Mouse (Mus musculus) spleen, adult 12 weeks (tissue): Measurements from ENCODE around the gene Nfatc3.
"Not testable (repeated sequence)": the region's sequence is repeated elsewhere in the genome, so short reads cannot be mapped to it uniquely, and the experiment has no call there.

ENCODE experiments used
- DNase-seq: peaks from one replicate; pipeline ENCODE4 v3.0.0; 2022; ENCODE audit warnings: low spot score

Gene Nfatc3

DNA sequence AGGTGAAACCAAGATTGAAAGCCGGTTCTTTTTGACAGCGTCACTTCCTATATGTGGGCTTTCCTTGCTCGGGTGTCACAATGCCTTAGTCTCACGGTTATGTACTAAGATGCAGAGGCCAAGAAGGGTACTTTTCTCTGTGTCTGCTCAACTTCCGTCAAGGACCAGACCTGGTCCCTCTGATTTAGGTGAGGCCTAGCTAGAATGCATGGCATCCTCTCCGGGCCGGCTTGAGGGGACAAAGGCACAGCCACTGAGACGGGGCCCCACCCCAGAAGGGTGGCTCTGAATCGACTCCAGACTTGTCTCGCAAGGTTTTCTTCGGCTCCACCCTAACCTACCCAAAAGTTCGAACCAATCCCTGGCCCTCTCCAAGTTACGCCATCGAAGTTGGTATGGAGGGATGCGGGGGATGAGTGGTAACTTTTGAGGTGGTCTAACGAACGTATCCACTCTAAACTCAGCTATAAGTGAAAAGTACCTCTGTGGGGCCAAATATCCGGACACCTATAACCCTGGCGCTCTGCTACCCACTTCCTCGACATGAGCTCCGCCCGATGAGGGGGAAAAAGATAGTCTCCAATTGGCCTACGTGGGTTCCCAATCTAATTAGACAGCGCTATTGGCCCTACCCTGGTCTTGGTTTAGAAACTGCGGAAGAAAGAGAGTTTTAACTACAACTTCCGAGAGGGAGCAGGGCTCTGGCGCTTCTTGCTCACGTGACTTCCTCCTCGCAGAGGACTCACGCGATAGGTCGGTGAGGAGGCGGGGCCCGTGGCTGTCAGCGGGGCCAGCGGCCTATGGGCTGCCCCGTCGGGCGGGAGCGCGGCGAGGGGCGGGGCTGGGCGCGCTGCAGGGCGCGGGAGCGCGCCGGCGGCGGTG is at the start of gene Nfatc3:
Gene Nfatc3 (plus strand): TSS at position 110 of the 882 bp plus-strand sequence.
- DNase-seq = peak; percentile 93

GRCm38 (mm10) chr8:106010748-106011642 is 47.6 kb upstream of the Nfatc3 start:
- DNase-seq = peak; percentile 85

GRCm38 (mm10) chr8:106011643-106011986 is 47.0 kb upstream of the Nfatc3 start, which contains the start of gene Ddx28:
Ddx28 (minus strand) TSS chr8:106011882.
- DNase-seq = no peak

DNA sequence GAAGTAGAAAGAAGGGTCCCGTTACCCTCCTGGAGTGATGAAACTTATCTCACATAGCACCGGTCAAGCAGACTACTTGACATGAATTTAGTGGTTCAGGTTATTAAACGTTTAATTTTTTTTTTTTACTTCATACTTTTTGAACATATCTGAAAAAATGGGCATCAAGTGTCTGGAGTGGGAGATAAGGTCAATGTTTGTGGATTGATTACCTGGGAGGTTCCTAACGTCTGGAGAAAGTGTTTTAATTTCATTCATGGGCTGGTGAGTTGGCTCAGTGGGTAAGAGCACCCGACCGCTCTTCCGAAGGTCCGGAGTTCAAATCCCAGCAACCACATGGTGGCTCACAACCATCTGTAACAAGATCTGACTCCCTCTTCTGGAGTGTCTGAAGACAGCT is 46.4 kb upstream of the Nfatc3 start:
- DNase-seq = not testable (repeated sequence)

DNA sequence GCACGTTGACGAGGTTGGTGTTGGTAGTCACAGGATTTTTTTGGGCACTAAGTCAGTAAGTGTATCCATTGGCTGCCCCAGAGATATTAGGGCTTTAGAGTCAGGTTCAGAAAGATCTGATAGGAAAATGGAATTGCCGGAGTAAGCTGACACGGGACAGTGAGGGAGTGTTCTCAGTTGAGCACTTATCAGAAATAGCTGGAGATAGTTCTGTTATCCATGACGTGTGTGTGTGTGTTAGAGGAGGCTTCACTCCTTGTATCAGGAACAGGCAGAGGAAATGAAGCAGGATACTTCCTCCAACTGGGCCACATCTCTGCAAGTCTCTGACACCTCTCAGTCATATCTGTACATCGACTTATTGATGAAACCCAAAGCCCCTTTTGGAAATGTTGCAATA is 42.4 kb upstream of the Nfatc3 start:
- DNase-seq = no peak

- no peak for DNase-seq
These were observed 41.5 kb upstream of the Nfatc3 start for GRCm38 (mm10) chr8:106017130-106017529.

DNA sequence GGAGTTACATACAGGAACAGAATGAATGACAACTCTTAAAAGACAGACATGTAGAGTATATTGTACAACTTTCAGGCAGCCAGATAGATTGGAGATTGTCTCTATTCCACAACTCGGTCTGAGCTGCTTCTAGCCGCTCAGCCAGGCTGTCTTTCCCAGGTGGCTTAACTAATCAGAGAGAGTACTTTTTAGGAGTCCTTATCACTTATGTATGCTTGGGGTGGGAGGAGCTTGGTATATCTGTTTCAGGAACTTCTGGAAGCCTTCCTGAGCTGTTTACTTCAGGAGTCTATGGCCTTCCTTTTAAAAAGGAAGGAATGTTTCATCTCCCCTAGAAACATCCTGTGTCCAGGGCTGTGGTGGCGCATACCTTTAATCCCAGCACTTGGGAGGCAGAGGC is 40.6 kb upstream of the Nfatc3 start:
- DNase-seq = no peak

- DNase-seq = peak; percentile 69
These were observed 36.2 kb upstream of the Nfatc3 start for GRCm38 (mm10) chr8:106022483-106022882.

GRCm38 (mm10) chr8:106038721-106039120 is 19.9 kb upstream of the Nfatc3 start:
- DNase-seq = no peak

DNA sequence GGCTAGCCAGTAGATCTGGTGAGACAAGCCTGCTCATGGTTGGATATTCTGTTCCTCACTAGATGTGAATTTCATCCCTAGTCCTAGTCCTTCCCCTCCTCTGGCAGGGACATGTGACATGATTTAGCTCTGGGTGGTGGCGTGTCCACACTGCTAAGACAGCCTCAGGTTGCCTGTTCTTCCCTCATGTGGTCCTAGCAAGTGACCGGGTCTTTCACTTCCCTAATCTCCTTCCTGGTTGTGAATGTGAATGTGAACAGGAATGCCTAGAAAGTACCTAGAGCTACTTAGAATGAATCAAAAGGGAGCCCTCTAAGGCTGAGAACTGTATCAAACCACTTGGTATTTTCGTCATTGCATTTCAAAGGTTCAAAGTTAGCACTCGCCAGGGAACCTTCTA is 19.0 kb upstream of the Nfatc3 start:
- no peak for DNase-seq

GRCm38 (mm10) chr8:106040218-106040617 is 18.4 kb upstream of the Nfatc3 start:
- no peak for DNase-seq

DNA sequence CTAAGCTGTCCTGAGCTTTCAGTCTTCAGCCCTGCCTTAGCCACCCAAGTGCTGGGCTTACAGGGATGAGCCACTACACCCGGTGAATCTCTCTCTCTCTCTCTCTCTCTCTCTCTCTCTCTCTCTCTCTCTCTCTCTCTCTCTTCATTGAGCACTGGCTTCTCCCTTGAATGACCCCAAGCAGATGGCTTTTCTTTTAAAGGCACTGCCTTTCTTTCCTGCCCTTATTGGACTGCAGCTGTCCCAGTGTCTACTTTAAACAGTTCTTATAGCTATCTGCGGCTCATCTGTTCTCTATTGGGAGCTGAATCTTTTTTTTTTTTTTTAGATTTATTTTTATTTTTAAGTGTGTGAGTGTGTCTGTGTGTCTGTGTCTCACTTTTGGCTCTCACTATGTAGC is 15.6 kb upstream of the Nfatc3 start:
- no peak for DNase-seq

DNA sequence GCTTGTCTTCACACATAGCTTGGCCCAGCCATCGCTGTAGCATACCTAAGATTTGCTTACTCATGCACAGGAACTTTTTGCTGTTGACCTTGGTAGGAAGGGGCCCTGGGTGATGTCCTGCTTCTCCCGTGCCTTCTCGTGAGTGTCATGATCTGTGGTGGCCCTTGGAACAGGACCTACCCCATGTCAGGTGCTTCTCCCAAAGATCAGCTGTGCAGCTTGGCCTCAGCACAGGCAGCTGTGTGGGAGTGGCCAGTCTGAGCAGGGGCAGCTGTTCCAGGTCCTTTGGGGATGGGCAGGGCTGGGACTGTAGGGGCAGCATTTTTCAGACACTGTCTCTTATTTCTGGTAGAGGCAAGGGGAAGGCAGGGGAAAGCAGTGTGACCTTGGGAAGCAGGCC is 14.5 kb upstream of the Nfatc3 start:
- no peak for DNase-seq

GRCm38 (mm10) chr8:106046872-106047559 is 11.6 kb upstream of the Nfatc3 start:
- DNase-seq = no peak

DNA sequence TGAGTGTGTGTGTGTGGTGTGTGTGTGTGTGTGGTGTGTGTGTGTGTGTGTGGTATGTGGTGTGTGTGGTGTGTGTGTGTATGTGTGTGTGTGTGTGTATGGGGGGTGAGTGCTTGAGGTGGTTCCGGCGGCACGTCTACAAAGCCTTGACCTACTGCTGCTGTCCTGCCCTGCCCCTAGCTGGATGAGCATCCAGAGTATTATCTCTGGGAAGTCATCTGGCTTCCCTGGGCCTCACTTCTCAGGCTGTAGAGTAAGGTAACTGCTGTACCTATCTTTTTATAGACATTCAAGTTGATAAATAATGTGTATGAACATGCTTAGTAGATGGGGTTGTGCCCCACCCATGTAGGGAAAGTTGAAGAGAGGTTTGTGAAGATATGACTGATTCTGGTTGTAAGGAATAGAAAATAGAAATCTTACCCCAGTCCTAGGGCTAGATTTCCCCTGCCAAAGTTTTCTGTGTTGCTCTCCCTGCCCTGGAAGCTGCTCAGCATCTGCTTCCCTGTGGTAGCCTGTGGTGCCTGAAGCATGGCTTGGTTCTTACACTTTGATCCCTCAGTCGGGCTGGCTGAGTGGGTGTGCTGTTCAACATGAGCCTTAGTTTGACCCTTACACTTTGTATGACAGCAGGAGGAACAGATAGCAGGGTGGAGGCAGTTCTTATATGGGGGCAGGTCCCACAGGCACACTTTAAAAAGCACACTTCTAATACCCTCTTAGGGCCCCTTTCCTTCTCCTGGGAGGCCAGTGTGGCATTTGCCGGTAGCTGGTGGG is 10.6 kb upstream of the Nfatc3 start:
- DNase-seq = no peak

DNA sequence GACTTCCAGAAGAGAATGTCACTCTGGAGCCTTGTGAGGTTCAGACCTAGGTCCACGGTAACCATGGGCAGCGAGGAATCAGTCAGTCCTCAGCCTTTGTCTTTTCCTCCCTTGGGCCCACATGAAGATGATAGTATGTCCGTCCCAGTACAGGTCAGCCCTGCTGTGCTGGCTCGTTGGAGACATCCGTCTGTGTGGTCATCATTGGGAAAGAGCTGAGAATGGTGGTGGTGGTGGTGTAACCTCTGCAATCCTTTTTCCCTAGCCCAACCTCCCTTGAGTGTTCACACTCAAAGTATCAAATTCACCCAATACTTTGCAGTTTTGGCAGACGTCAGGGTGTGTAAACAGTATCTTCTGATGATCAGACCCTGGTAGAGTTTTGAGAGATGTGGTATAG is 8.8 kb upstream of the Nfatc3 start:
- no peak for DNase-seq

- no peak for DNase-seq
These were observed 7.6 kb upstream of the Nfatc3 start for GRCm38 (mm10) chr8:106051068-106051467.

DNA sequence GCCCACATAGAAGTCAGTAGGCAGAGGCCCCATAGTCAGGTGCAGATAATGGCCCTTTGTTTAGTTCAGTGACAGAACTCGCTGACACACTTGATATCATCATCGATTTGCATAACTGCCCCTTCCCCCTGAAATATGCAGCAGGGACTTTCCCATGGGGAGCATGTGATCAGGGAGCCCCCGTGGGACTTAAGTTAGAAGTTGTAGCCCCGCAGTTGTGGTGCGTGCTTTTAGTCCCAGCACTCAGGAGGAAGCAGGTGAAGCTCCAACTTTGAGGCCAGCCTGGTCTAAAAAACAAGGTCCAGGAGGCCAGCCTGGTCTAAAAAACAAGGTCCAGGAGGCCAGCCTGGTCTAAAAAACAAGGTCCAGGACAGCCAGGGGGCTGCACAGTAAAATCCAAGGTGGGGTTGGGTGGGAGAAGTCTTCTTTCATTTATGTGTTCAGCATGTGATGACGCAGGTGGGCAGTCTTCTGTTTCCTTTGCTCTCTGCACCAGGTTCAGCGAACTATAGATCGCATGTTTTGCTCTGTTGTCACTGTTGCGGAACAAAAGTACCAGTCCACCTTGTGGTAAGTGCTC is 6.0 kb upstream of the Nfatc3 start:
- peak; percentile 64 for DNase-seq

DNA sequence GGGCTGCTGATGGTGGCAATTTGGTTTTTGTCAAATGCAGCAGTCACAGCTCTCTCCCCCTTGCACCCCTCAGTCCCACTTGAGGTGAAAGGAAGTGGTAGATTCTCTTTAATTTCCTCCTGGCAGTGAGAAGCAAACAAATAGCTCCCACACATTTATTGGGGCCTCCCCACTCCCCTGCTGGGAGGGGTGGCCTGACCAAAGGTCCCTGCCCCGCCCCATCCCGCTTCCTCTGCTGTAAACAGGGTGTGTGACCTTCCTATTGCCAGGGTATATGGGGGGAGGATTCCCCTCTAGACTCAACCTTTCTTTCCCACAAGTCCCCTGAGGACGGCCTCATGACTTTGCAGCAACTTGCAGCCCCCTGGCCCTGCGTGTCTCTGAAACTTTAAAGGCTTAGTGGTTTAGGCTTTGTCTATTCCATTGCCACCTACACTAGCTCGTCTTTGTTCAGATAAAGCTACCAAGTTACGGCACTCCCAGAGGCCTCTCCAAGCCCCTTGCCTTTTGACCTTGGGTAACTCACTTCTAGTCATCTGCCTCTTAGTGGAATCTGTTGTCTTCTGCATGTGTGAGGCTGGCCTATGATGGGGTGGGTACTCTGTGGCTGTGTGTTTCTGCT is 4.3 kb upstream of the Nfatc3 start:
- DNase-seq = peak; percentile 74

GRCm38 (mm10) chr8:106055038-106055437 is 3.6 kb upstream of the Nfatc3 start:
- no peak for DNase-seq
